Mouse (Mus musculus): Measurements from ENCODE around the gene Sctr. TPM values are rescaled to one million over a fixed set of nuclear protein-coding genes. Genes with fewer than 3 reads are reported as not detected.
A peak's percentile ranks its signal among the peaks of the same experiment; 100 is the strongest.

The Sctr gene
- total RNA-seq, 2 experiments from 2014 or later, result 2.0 to 2.3 TPM

DNA sequence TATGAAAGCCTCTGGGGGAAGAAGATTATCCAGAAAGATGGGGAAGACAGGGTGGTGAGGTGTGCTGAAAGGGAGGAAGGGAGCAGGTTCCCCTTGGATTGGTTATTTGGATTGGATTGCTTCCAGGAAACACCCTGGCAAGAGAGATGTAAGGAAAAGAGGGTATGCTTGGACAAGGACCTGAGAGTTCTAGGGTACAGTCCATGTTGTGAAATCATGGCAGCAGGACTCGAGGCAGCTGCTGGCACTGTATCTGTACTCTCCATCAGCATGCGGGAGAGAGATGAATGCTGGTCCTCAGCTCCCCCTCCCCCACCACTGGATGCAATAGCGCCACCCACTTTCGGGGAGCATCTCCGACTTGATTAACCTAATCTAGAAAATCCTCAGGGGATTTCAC is 54.0 kb downstream of the Sctr start:
- intact Hi-C loops (cut with DNase I; ENCODE audit: low total_unique reads), result no loop called here

DNA sequence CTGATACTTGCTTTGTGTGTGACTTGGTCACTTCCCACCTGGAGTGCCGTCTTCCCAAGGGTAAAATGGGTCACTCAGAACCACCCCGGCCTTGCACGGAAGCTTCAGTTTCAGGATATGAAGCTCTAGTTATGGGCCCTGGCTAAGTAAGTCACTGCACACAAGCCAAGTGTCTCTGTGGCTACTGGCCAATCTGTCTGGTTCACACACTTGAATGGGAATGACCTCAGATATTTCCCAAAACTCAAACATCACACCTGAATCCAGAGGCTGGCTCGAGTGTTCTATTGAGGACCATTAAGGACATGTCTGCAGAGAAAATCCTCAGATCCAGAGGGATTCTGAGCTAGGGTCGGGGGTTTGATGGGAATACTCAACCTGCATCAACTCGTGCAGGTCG is 55.5 kb downstream of the Sctr start:
- intact Hi-C loops (cut with DNase I; ENCODE audit: low total_unique reads), result no loop called here
- no peak for DNase-seq

More for the DNA sequence above, 54.0 kb downstream of the Sctr start:
- no peak for DNase-seq

DNA sequence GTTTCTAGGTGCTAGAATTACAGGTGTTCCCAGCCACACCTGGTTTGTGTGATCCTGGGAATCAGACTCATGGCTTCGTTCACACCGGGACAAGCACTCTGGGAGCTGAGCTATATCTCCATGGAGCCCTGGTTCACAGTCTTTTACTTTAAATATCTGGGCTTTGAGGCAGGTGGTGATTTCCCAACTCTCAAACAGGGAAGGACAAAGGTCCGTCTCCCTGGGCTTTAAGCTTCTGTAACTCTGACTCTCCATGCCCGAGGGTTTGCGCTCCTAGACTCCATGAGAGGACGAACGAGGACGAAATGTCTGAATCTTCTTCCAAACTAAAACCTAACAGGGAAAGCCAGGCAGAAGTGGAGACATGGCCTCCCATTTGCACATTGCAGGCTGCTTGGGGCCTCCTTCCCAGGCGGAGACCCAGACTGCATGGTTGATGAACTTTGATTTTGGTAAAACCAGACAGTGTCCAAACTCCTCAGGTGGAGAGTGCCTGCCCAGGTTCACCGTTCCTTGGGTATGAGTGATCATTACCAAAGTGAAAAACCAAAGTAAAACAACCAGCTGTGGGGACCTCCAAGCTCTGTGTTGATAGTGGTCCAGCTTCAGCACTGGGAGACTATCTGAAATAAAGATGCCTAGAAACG is 57.5 kb downstream of the Sctr start:
- intact Hi-C loops (cut with DNase I; ENCODE audit: low total_unique reads), result no loop called here

DNA sequence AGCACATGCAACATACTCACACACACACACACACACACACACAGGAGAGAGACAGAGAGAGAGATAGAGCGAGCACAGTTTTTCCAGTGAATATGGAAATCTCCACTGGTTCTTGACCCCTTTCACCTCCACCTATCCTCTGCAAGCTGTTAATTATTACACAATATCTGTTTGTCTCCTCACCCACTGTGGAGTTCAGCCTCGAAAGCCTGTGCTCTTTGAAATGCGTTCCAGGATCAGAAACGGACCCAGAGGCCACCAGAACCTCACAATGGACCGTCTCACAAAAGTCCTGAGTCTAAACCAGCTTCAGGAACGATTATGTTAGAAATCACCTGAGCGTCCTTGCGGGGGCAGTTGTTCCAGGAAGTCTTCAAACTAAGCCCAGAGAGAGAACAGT is 59.5 kb downstream of the Sctr start:
- intact Hi-C loops (cut with DNase I; ENCODE audit: low total_unique reads), result no loop called here
- no peak for DNase-seq

More for the DNA sequence above, 57.5 kb downstream of the Sctr start:
- no peak for DNase-seq

DNA sequence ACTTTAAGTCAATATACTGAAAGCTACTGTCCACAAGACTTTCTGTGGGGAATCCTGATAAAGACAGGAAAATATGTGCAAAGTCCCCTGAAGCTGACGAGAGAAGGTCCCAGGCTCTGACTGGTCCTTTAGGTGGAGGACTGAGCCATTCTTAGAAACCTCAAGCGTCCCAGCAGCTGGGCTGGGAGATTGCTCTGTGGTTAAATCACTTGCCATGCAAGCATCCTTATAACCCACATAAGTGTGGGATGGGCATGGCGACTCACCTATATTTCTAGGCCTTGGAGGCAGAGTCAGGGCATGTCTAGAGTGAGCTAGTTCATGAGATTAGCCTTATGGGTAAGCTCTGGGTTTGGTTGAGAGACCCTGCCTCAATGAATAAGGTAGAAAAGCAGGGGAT is 59.9 kb downstream of the Sctr start:
- intact Hi-C loops (cut with DNase I; ENCODE audit: low total_unique reads), result no loop called here
- no peak for DNase-seq

DNA sequence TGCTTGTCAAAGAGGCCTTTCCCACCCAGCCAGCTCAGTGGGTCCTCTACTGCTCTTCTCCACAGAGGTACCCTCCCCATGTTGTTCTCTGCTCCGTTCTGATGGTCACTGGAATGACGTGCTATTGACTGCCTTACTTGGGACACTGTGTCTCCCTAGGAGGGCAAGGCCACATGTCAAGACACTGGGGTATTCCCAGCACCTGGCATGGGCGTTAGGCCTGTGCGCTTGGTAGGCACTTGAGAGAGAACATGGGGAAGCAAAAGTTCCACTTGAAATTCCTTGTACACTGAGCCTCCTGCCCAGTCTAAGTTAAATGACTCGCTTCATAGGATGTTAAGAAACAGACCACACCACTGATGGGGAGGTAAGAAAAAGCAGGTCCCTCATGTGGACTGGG is 62.4 kb downstream of the Sctr start:
- no peak for DNase-seq
- intact Hi-C loops (cut with DNase I; ENCODE audit: low total_unique reads), result no loop called here

DNA sequence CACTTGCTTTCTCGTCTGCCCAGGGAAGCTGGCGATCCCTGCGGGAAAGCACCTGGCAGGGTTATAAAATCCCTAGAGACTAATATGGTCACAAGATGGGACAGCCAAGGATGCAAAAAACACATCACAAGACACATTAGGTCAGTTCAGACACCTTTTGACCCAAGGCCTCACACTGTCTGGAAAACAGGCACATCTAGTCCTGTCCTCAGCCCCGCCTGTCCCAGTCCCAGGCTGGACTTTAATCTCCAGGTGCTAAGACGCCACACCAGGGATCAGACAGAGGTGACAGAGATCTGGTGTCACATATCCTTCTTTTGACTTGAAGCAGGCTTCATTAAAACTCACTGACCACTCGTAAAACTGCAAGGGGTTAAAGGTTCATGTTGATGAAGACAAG is 63.5 kb downstream of the Sctr start:
- intact Hi-C loops (cut with DNase I; ENCODE audit: low total_unique reads), result no loop called here

DNA sequence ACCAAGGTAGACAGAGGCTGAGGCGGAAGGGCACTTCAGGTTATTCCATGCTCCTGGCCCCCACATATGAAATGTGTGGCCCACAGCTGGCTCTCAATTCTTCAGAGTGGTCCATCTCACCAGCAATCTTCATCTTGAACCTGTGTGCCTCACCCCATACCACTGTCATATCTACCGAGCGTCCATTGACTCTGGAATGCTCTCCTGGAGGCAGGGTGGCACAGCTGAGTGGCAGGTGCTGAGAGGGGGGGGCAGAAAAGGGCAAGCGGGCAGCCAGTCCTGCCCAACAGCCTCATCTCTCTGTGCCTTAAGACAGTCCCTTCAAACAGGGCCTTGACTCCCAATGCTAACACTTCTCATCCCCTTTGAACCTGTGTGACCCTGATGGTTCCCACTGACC is 64.4 kb downstream of the Sctr start:
- intact Hi-C loops (cut with DNase I; ENCODE audit: low total_unique reads), result no loop called here
- DNase-seq, result no peak

More for the DNA sequence above, 63.5 kb downstream of the Sctr start:
- no peak for DNase-seq

DNA sequence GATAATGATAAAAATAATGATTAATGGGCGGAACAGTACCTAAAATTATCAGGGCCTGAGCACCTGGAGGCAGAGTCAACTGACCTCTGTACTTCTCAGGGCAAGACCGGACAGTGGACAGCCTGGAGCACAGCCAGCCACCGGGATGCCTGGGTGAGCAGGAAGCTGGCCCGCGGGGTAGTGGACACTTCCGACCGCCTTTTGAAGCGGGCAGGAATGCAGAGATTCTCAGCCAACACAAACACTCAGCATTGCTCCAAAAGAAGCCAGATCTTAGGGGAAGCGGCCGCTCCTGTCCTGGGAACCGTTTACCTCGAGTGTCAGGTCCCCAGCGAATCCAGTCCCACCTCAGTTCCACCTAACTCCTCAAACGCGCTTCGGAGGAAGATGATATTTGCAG is 66.2 kb downstream of the Sctr start:
- DNase-seq, result peak; percentile 46
- intact Hi-C loops (cut with DNase I; ENCODE audit: low total_unique reads), result no loop called here

DNA sequence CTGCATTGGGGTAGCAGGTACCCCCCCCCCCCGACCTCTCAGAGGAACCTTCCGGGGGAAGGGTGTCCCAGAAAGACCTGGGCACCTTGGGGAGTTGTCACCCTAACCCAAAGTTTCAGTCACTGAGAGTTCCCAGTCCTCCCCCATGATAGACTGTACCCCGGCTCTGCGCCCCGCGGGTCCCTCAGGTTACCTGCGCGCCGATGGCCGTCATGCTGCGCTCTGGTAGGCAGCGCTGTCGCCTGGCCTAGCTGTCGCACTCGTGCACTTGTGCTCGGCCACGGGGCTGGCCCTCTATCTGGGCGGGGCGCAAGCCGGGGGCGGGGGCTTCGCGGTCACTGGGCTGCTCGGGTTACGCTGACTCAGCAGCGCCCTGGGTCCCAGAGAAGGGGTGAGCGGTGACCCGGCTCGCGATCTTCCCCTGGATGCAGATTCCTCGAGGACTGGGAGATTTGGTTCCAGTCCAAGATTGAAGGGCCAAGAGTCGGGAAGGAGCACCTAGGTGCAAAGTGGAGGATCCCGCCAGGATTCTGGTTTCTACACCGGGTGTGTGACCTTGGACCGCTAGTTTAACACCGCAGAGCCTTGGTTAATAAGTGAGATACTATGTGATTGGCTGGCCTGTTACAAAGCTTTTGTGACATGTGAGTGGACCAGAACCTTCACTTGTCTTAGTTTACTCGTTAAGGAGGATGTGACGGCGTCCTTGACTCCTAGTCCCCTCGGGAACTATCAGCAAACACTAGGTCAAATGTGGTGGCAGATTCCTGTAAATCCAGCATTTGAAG is 67.0 kb downstream of the Sctr start, which contains the start of gene Tmem37:
Tmem37 (minus strand) TSS at position 556 of the 788 bp plus-strand sequence.
- DNase-seq, result peak; percentile 80
- intact Hi-C loops (cut with DNase I; ENCODE audit: low total_unique reads), result no loop called here

DNA sequence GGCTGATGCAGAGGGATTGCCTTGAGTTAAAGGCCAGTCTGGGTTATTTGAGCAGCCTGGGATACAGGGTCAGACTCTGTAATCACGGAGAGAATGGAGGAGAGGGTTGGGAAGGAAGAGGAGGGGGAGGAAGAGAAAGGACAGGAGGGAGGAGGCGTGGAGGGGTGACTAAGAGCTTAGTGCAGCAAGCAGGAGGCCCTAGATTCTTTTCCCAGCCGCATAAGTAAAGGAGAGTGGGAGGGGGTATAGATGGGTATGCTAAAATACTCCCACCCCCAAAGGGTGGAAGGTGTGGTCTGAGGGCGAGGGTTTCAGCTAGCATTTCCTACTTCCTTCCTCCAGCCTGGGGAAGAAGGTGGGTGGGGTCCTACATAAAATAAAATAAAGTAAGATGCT is 67.6 kb downstream of the Sctr start:
- DNase-seq, result no peak
- intact Hi-C loops (cut with DNase I; ENCODE audit: low total_unique reads), result no loop called here

DNA sequence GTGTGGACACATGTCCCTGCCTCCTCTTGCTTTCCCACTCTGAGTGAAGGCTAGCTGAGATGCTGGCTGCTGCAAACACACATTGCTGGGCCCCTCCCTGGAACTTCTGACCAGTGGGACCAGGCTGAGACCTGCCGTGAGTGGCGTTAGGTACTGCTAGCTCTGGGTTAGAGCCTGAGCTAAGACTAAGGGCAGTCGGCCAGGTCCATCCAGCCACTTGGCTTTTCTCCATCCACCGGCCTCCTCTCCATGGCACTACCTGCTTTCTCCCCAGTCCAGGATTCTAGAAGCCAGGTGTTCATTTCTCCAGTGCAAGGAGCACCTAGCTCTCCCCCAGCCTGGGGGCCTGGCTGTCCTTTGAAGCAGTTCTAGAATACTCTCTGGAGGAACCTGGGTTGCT is 68.2 kb downstream of the Sctr start:
- intact Hi-C loops (cut with DNase I; ENCODE audit: low total_unique reads), result no loop called here
- no peak for DNase-seq

DNA sequence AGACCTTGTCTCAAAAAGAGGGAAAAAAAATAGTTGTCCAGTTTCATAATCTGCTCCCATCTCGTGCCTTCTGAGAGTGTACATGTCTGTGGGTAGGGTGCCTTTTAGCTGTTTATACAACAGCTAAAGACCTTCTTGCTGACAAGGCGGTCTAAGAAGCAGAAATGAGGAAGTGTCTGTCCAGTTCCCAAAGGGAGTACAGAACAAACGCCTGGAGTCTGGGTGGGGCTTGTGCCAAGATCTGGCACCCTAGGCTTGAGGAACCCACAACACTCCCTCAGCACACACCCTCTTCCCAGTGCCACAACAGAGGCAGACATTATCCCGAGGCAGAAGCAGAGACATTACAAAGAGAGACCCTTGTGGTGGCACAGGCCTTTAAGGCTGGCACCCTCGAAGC is 68.8 kb downstream of the Sctr start:
- DNase-seq, result no peak

DNA sequence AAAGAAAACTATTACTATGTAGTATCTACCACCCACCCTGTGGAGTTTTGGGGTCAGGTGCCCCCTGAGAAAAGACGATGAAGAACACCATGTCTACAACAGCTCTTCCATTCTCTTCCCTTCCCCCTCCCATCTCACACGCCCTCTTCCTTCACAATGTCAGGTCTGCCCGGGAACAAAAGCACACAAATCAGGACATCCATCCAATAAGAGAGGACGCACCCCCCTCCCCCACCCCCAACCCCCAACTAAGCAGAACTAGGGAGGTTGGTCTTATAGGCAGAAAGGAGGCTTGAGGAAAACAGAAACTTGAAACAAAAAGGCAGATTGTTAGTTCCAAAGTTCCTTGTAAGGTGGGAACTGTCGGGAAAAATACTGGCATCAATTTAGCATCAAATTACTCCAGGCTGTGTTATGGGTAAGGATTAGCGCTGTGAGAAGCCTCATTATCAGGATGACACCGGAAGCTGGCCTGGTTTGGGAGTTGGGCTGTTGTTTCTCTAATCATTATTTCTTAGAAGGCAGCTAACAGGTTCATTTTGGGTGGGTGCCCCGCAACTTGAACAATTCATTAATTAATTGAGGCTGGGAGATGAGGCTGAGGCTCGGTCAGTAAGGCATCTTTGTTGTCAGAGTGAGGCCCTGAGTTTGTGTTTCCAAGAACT is 71.2 kb downstream of the Sctr start:
- intact Hi-C loops (cut with DNase I; ENCODE audit: low total_unique reads), result no loop called here
- DNase-seq, result no peak

More for the DNA sequence above, 68.8 kb downstream of the Sctr start:
- intact Hi-C loops (cut with DNase I; ENCODE audit: low total_unique reads), result no loop called here

DNA sequence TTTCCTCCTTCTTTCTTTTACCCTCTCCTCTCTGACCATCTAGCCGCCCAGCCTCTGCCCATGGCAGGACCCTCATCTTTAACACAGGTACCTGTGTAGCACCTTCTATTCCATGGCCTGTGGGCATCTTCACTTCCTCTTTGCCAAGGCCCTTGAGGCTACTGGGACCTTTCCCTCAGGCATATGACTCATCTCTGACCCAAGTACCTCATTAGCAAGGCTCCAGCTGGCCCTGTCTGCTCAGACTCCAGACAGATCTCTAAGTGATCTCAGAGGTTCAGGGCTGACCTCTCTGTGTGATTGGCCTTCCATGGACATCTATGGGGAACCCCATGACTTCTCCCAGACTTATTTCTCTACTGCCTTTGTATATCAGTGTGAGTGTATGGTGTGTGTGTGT is 73.9 kb downstream of the Sctr start:
- intact Hi-C loops (cut with DNase I; ENCODE audit: low total_unique reads), result no loop called here
- no peak for DNase-seq

DNA sequence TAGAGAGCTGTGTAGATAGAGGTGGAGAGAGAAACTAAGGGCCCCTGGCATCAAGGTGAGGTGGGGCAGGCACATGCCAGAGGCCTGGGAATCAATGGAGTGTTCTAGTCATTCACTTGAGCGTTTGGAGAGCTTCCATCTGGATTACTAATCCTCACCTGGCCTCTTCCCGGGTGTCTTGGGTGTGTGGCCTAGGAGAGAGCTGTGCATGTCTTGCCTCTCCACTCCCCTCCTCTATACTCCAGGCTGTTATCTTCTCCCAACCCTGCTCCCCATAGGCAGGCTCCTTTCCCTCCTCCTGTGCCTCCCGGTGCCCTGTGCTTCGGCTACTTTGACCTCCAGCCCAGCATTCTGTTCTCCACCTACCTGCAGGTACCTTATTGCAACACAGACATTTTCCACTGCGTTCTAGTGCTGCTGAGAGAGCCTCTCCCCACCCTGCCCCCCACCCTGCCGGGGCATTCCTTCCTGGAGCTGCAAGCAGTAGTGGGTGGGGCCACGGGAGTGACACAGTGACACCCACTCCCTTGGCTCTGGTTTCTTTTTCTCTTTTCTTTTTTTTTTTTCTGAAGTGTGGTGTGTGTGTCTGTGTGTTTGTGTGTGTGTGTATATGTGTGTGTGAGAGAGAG is 76.4 kb downstream of the Sctr start:
- no peak for DNase-seq
- intact Hi-C loops (cut with DNase I; ENCODE audit: low total_unique reads), result no loop called here

DNA sequence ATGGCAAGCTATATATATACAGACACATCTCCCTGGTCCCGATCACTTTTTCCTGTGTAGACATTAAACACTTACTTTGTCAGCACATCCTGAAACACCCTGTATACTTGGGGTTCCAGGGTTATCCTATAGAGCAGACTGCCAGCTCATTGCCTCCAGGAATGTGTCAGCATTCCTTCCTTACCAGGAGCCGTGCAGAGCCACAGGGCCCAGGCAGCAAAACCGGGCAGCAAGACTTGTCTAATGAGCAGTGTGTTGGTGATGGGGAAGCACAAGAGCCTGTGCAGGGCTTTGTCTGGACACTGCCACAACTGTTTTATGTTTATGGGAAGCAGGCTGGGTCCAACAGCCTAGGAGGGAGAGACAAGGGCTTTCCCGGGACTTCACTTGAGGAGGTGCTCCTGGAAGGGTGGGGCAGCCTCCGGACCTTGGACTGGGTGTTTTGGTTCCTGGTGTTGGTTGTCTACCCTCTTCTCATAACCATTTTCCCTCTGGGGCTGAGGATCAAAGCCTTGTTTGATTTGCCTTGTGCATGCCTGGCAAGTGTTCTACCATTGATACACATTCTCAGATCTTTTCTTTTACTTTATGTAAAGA is 77.3 kb downstream of the Sctr start:
- intact Hi-C loops (cut with DNase I; ENCODE audit: low total_unique reads), result no loop called here
- no peak for DNase-seq

DNA sequence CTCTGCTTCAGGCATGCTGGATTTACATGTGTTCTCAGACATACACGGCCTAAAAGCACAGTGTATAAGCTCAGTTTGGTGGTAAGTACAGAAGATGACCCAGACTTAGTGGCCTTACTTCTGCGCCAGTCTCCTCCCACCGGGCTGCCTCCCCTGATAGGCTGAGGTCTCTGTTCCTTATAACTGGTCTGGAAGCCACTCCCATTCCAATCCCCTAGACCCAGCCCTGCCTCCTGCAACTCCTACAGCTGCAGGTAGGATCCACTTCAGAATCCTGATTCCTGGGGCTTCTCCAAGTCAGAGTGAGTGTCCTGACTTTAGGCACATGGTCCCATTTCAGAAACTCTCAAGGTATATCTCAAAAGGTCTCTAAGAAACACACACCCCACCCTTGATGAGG is 79.0 kb downstream of the Sctr start:
- no peak for DNase-seq
- intact Hi-C loops (cut with DNase I; ENCODE audit: low total_unique reads), result no loop called here

DNA sequence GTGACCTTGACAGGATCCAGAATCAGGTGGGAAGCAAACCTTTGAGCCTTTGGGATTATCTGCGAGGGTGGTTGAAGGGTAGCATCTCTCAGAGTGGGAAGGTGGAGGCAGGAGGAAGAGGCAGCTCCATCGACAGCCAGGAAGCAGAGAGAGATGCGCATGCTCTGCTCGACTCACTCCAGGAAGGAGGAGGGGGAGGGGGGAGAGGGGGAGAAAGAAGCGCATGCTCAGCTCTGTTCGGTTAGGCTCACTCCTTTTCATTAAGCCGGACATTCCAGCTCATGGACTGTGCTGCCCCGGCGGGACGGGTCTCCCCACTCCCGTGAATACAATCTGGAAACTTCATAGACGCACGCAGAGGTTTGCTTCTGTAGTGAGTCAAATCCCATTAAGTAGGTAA is 80.0 kb downstream of the Sctr start:
- intact Hi-C loops (cut with DNase I; ENCODE audit: low total_unique reads), result no loop called here
- no peak for DNase-seq

DNA sequence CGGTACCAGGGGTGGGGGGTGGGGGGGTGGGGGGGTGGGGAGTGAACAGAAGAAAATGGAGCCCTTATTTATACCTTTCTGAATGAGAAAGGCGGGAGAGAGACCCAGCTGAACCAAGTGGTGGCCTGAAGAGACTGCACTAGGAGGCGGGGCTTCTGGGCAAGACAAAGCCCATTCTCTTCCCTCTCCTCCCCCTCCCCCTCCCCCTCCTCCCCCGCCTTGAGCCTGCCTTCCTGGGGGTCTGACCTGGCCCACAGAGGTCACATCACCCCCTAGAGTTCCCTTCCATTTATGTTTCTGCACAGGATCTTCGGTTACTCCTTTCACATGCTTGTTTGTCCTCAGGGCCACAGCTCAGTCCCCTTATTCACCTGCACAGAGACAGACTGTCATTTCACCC is 82.5 kb downstream of the Sctr start:
- intact Hi-C loops (cut with DNase I; ENCODE audit: low total_unique reads), result no loop called here
- DNase-seq, result no peak
